Mouse (Mus musculus): ENCODE measurements around the gene Nans.
A peak's percentile ranks its signal among the peaks of the same experiment; 100 is the strongest.

The Nans gene

GRCm38 (mm10) chr4:46485696-46486417 is 3.2 kb upstream of the Nans start:
- DNase-seq (ENCODE audit: low read depth, low spot score) = peak; percentile 92

GRCm38 (mm10) chr4:46487348-46487747 is 1.7 kb upstream of the Nans start:
- peak; percentile 30 for DNase-seq (ENCODE audit: low read depth, low spot score)

GRCm38 (mm10) chr4:46493071-46493470 is 4.0 kb downstream of the Nans start:
- no peak for DNase-seq (ENCODE audit: low read depth, low spot score)

GRCm38 (mm10) chr4:46495543-46495942 is 6.5 kb downstream of the Nans start:
- no peak for DNase-seq (ENCODE audit: low read depth, low spot score)

GRCm38 (mm10) chr4:46497286-46497892 is 8.3 kb downstream of the Nans start:
- DNase-seq (ENCODE audit: low read depth, low spot score) = peak; percentile 48

- no peak for DNase-seq (ENCODE audit: low read depth, low spot score)
Measured at GRCm38 (mm10) chr4:46498511-46498910, 9.5 kb downstream of the Nans start.

GRCm38 (mm10) chr4:46498976-46499375 is 9.9 kb downstream of the Nans start:
- no peak for DNase-seq (ENCODE audit: low read depth, low spot score)

- DNase-seq (ENCODE audit: low read depth, low spot score) = no peak
Measured at GRCm38 (mm10) chr4:46502606-46503502, 13.8 kb downstream of the Nans start.

GRCm38 (mm10) chr4:46503881-46504280 is 14.8 kb downstream of the Nans start:
- no peak for DNase-seq (ENCODE audit: low read depth, low spot score)

- no peak for DNase-seq (ENCODE audit: low read depth, low spot score)
Measured at GRCm38 (mm10) chr4:46505361-46506057, 16.5 kb downstream of the Nans start.

GRCm38 (mm10) chr4:46506801-46507610 is 18.0 kb downstream of the Nans start:
- peak; percentile 97 for DNase-seq (ENCODE audit: low read depth, low spot score)

GRCm38 (mm10) chr4:46507736-46508460 is 18.9 kb downstream of the Nans start:
- DNase-seq (ENCODE audit: low read depth, low spot score) = peak; percentile 48

GRCm38 (mm10) chr4:46520491-46520890 is 31.4 kb downstream of the Nans start:
- DNase-seq (ENCODE audit: low read depth, low spot score) = no peak

- no peak for DNase-seq (ENCODE audit: low read depth, low spot score)
Measured at GRCm38 (mm10) chr4:46521457-46521856, 32.4 kb downstream of the Nans start.

GRCm38 (mm10) chr4:46523324-46523723 is 34.3 kb downstream of the Nans start:
- no peak for DNase-seq (ENCODE audit: low read depth, low spot score)

- DNase-seq (ENCODE audit: low read depth, low spot score) = no peak
Measured at GRCm38 (mm10) chr4:46526226-46526625, 37.2 kb downstream of the Nans start.

- no peak for DNase-seq (ENCODE audit: low read depth, low spot score)
Measured at GRCm38 (mm10) chr4:46526798-46527557, 37.9 kb downstream of the Nans start.

GRCm38 (mm10) chr4:46527558-46527926 is 38.5 kb downstream of the Nans start:
- DNase-seq (ENCODE audit: low read depth, low spot score) = no peak

GRCm38 (mm10) chr4:46529722-46530121 is 40.7 kb downstream of the Nans start:
- no peak for DNase-seq (ENCODE audit: low read depth, low spot score)

Measured in skeletal muscle tissue, adult 2 months (tissue).